Mouse (Mus musculus) adrenal gland, postnatal 4 days (tissue): Measurements from ENCODE around the gene Smarca2. TPM values are rescaled to one million over a fixed set of nuclear protein-coding genes. Genes with fewer than 3 reads are reported as not detected.

ENCODE experiments used
- DNase-seq, 2 experiments: peaks; one replicate each; pipeline ENCODE4 v3.0.0; 2021 to 2022; ENCODE audit warnings: low spot score in 2 of 2, mixed read lengths in 2 of 2
- total RNA-seq, 2 experiments: library from RNA; stranded (reverse); gene quantifications; 2 replicates each; pipeline ENCODE4 v1.2.3; 2021

The Smarca2 gene
- total RNA-seq, 2 experiments from 2014 or later: 99.7 to 101 TPM

DNA sequence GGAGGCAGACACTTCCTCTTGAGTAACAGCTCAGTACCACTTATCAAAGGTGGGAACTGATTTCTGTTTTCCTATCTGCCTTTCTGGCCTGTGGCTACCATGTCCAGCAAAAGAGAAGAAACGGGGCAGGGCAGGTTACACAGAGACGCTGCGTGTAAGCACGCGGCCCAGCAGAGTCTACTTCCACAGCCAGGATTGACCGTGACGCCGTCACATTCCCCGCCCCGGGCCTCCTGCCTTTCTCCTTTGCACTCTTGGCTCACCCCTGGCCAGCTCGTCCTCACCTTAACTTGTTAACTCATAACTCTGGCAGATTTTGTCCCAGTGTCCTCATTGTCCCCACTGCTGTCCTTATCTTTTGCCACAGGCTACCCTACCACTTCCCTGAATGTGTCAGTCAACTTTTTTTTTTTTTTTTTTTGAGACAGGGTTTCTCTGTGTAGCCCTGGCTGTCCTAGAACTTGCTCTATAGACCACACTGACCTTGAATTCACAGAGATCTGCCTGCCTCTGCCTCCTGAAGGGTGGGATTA is 167.3 kb downstream of the Smarca2 start:
- no peak for DNase-seq

DNA sequence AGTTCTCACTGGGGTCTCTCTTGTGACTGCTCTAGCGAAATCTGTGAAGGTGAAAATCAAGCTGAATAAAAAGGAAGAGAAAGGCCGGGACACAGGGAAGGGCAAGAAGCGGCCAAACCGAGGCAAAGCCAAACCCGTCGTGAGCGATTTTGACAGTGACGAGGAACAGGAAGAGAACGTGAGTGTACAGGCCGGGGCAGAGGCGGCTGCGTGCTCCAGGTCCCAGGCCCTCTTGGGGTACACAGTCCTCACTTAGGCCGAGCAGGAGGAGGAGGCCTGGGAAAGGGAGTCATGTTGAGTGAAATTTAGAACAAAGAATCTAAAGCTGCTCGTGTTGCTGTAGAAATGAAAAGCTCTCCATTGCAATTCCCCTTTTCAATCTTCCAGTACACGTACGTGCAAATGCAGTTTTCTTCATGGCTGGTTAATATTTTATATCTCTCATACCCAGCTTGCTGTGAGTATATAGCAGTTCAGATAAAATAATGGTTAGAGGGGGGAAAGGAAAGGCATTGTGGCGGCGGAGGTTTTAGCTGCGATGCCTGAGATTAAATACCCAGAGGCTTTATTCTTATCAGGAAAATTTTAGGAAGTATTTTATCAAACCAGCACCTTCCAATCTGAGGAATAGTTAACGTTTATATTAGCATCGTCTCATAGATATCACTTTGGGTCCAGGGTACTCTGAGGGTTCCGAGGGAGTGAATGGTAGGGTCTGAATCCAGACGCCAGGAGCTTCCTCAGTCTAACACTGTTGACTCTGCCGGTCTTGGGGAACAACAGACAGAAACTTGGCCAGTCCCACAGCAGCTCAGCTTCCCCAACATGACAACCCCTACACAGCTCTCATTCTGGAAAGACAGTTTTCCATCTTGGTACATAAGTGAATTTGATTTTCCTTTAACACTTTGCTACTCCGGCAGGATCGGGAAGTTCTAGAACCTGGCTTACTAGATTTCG is 171.5 kb downstream of the Smarca2 start:
- no peak for DNase-seq

DNA sequence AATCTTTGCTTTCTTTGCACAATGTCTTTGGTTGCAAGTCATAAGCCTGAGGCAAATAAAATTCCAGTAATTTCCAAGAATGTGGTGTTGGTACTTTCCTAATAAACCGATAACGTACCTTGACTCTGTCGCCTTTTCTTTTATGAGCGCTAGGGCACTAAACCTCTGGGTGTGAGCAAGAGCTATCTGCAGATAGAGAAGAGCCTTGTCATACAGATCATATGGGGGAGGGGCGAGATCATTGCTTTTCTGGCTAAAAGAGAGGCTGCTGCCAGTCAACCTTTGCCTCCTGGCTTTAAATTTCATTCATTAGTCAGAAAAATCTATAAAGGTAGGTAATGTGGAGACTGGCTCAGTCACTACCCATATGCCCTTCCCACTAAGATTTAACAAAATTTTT is 173.3 kb downstream of the Smarca2 start:
- no peak for DNase-seq

DNA sequence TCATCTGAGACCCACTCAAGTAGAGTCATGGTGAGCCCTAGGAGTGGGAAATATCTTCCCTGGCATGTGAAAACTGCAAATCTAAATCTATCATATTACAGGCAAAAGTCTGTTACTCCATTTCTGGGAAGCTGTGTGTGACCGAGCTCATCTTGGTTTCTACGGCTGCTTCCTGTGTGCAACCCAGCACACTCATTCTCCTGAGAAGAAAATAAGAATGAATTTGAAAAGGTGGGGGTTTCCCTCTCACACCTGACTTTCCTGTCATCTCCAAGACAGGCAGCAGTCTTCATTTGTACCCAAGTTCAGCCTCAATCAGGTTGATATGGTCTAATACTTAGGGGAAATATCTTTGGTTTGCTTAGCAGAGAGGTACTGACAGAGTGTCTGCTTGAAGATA is 176.4 kb downstream of the Smarca2 start:
- DNase-seq: no peak

DNA sequence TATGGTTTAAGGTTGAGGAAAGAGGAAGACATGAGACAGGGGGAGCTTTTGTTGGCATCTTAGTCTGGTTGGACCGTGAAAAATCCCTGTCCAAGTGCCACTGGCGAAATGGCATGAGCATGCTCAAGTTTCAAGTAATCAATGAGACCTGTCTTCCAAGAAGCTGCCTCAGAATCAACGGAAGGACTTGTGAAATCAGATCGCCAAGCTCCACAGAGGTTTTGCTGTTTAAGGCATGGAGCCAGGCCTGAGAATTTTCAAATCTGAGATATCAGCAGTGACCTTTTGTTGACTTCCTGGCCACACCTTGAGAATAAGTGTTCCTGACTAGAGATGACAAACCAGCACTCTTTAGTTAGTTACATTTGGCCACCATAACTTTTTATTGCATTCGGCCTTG is 183.6 kb downstream of the Smarca2 start:
- DNase-seq: no peak

DNA sequence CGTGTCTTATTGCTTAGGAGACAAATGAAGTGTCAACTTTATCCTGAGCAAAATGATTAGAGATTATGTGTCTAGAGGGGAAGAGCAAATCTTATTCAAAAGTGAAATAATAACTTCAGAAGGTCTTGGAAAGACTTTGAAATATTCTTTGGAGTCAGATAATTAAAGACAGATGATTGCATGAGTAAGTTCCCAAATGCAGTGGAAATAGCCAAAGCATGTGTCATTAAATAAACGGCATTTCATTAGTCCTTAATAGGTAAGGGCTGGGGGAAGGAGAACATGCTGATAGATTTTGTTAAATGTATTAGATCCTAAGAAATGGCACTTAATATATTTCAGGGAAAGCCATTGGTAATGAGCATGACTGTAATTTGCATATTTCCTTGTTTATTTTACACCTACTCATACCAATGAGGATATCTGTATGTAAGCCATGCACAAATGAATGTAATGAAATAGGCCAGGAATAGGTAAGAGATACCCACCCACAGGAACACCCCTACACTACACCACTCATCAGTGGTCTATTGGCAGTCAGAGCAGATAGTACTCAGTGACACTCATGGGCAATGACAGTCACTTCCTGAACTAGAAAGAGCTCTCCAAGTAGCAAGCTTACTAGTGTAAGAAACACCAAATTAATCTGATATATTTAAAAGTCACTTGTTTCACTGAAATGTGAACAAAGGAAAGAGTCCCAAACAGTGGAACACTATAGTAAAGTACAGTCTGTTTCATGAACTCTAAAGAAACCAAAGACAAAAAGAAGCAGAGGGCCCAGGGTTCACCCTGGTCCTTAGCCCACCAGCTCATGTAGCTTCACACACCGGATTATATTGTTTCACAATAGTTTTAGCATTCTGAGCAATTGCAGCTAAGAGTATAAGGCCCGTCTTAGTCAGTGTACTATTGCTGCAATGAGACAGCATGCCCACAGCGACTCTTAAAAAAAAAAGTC is 185.8 kb downstream of the Smarca2 start:
- DNase-seq: no peak

DNA sequence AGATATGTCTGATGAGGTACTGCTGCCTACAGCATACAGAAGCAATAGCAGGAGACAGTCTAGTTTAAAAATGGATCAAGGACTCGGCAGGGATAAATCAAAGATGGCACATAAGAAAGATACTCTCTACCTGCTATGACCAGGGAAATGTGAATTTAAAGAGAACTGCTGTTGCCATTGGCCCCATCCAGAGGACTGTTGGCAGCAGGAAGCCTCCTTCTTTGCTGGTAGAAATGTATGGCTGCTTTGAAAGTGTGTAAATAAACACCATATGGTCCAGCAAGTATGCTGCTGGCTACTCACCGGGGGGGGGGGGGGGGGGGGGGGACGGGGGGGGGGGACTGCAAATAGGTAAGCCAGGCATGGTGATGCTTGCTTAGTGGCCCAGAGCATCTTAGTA is 189.5 kb downstream of the Smarca2 start:
- no peak for DNase-seq

DNA sequence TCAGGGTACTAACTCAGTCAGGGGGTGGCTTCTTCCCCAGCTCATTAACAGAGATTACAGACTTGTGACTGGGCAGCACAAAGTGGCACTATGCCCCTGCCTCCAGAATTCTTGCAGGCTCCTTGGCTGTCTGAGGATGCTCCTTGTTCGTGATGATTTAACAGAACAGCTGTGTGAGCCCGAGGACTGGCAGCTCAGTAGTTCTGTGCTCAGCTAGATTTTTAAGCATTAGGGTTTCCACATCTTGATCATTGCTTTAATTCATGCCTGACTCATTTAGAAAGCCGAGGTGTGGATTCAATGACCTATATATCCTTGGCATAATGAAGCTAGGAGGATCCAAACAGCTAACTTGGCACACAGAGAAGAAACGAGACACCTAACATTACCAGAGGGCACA is 191.2 kb downstream of the Smarca2 start:
- DNase-seq: no peak

DNA sequence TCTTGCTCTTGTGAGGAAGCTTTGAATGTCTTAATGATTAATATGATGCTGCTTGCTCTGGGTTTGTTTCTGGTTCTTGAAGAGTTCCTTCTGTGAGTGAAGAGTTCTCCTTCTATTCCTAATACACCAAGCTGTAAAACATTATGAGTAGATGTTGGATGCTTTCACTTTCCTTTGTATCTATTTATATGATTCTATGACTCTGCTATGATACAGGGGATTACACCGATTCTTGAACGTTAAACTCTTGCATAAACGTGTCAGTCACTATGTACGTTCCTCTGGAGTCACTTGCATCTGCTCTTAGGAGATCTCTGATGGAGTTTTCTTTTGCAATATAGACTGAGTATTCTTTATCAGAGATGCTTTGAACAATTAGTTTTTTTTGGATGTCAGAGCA is 199.6 kb downstream of the Smarca2 start:
- no peak for DNase-seq

DNA sequence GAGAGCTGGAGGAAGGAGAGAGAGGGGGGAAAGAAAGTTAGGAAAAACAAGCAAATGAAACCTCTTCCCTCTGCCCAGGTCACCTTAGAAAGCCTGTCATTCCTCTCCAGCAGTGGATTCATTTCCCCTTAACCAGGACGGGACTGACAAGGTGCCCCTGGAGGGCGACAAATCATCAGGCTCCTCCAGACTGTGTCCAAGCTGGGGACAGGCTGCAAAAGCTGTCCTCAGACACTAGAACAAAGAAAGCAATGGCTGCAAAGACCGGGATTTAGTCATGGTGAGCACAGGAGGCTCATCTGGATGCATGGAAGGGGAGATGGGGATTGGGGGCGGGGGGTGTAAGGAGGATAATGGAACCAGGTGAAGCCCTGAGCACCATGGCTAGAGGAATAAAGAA is 209.8 kb downstream of the Smarca2 start:
- DNase-seq: no peak

DNA sequence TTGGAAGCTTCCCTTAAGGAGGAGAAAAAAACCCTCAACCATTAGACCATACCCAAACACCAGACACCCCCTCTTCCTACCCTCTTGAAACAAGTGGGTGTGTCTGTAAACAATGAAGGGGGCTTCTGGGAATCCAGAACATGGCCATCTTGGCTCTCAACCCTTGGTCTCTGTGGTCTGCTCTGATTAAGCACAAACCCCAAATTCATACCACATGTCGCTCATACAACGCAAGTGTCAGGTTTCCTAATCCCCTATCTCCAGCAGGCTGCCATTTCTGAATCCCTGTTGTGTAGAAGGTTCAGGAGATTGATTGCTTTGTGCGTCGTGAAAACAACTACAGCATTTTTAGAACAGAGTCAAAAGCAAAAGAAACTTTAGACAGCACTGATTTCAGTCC is 213.1 kb downstream of the Smarca2 start:
- no peak for DNase-seq
